Mouse (Mus musculus) olfactory bulb, adult 2 months (tissue): ENCODE measurements around the gene Col4a2. TPM values are rescaled to one million over a fixed set of nuclear protein-coding genes. Genes with fewer than 3 reads are reported as not detected.

Experiments
- H3K27ac ChIP-seq: fragments of 200-500 bp; 2 replicates; pipeline ENCODE4 v1.5.1; 2012; ENCODE audit warnings: low read depth, low read length; ENCODE audit not compliant: insufficient read depth
- H3K4me1 ChIP-seq: fragments of 200-500 bp; 2 replicates; pipeline ENCODE4 v1.6.1; 2012; ENCODE audit warnings: low read length; ENCODE audit not compliant: control insufficient read depth, insufficient read depth
- H3K4me3 ChIP-seq: fragments of 200-500 bp; 2 replicates; pipeline ENCODE4 v1.5.1; 2012; ENCODE audit warnings: mild to moderate bottlenecking, low read depth, low read length, moderate library complexity; ENCODE audit not compliant: insufficient read depth
- CTCF ChIP-seq: fragments of 200-500 bp; IDR thresholded peaks from 2 replicates; pipeline ENCODE4 v1.5.1; 2012; ENCODE audit warnings: low read depth, mild to moderate bottlenecking, low read length, moderate library complexity; ENCODE audit not compliant: insufficient read depth
- POLR2A ChIP-seq: fragments of 200-500 bp; IDR thresholded peaks from 2 replicates; pipeline ENCODE4 v1.6.1; 2012; ENCODE audit warnings: mild to moderate bottlenecking, low read depth, low read length, moderate library complexity; ENCODE audit not compliant: insufficient read depth
- WGBS: fragments of 180-500 bp; shearing (Covaris S2); methylation state at CpG from one replicate; pipeline ENCODE4 v1.1.7; 2018; 5-methylcytosine and 5-hydroxymethylcytosine counted together
- polyA plus RNA-seq: library from polyadenylated mRNA; stranded (reverse); fragments of >200 nt; gene quantifications from 2 replicates; pipeline ENCODE4 v1.2.4, GENCODE M21; 2012; ENCODE audit warnings: low replicate concordance; ENCODE audit not compliant: missing spikeins, insufficient read depth, insufficient read length

Gene Col4a2
- polyA plus RNA-seq, 1 experiment, result not detected

- Histone ChIP-seq H3K4me1 (peaks cover 52% of the 10 kb centered on the region), H3K27ac (peak overlapping the region; percentile 76), H3K4me3 (no peak overlapping the region)
- no peak for TF ChIP-seq POLR2A
- TF ChIP-seq CTCF, result no peak
- 43% methylated on average over 8 of the region's 8 CpGs for WGBS
These were observed 59.5 kb downstream of the Col4a2 start for GRCm38 (mm10) chr8:11372080-11372479.

- no peak overlapping the region for H3K27ac ChIP-seq
- peaks cover 45% of the 10 kb centered on the region for H3K4me1 ChIP-seq
- TF ChIP-seq CTCF (no peak), POLR2A (no peak)
- H3K4me3 ChIP-seq, result no peak overlapping the region
- WGBS, result 83% methylated on average over 15 of the region's 15 CpGs
These were observed 61.2 kb downstream of the Col4a2 start for GRCm38 (mm10) chr8:11373643-11374325.

- 83% methylated on average over 15 of the region's 15 CpGs for WGBS
- Histone ChIP-seq H3K4me3 (no peak overlapping the region), H3K4me1 (peaks cover 40% of the 10 kb centered on the region), H3K27ac (no peak overlapping the region)
- no peak for TF ChIP-seq POLR2A
- no peak for TF ChIP-seq CTCF
These were observed 61.9 kb downstream of the Col4a2 start for GRCm38 (mm10) chr8:11374326-11375076.

GRCm38 (mm10) chr8:11375749-11376438 is 63.3 kb downstream of the Col4a2 start:
- peak overlapping the region; percentile 14; the same call in 1 of the 2 replicates for H3K27ac ChIP-seq
- 50% methylated on average over 18 of the region's 18 CpGs for WGBS
- H3K4me3 ChIP-seq, result no peak overlapping the region
- peaks cover 28% of the 10 kb centered on the region for H3K4me1 ChIP-seq
- no peak for TF ChIP-seq CTCF
- no peak for TF ChIP-seq POLR2A

GRCm38 (mm10) chr8:11377391-11378210 is 65.0 kb downstream of the Col4a2 start:
- H3K4me1 ChIP-seq, result peaks cover 30% of the 10 kb centered on the region
- TF ChIP-seq CTCF (no peak), POLR2A (no peak)
- H3K27ac ChIP-seq, result no peak overlapping the region
- H3K4me3 ChIP-seq, result no peak overlapping the region
- 79% methylated on average over 16 of the region's 16 CpGs for WGBS

GRCm38 (mm10) chr8:11379590-11379989 is 67.0 kb downstream of the Col4a2 start:
- 86% methylated on average over 7 of the region's 7 CpGs for WGBS
- Histone ChIP-seq H3K4me3 (no peak overlapping the region), H3K27ac (no peak overlapping the region), H3K4me1 (peaks cover 28% of the 10 kb centered on the region)
- TF ChIP-seq POLR2A (no peak), CTCF (no peak)

- WGBS, result 95% methylated on average over 7 of the region's 7 CpGs
- no peak overlapping the region for H3K4me3 ChIP-seq
- no peak overlapping the region for H3K27ac ChIP-seq
- TF ChIP-seq POLR2A (no peak), CTCF (no peak)
- peaks cover 14% of the 10 kb centered on the region for H3K4me1 ChIP-seq
These were observed 68.9 kb downstream of the Col4a2 start for GRCm38 (mm10) chr8:11381544-11381943.

GRCm38 (mm10) chr8:11382059-11382810 is 69.6 kb downstream of the Col4a2 start:
- 44% methylated on average over 19 of the region's 19 CpGs for WGBS
- H3K27ac ChIP-seq, result no peak overlapping the region

More at GRCm38 (mm10) chr8:11382059-11382810, 69.6 kb downstream of the Col4a2 start:
- Histone ChIP-seq H3K4me3 (no peak overlapping the region), H3K4me1 (peaks cover 14% of the 10 kb centered on the region)
- TF ChIP-seq CTCF (no peak), POLR2A (no peak)
